Mouse (Mus musculus): ENCODE measurements around the gene Ccdc51. TPM values are rescaled to one million over a fixed set of nuclear protein-coding genes. Genes with fewer than 3 reads are reported as not detected.
"Not testable (repeated sequence)": the region's sequence is repeated elsewhere in the genome, so short reads cannot be mapped to it uniquely, and the experiment has no call there.

Gene Ccdc51
- polyA plus RNA-seq, 1 experiment: 12.4 TPM

DNA sequence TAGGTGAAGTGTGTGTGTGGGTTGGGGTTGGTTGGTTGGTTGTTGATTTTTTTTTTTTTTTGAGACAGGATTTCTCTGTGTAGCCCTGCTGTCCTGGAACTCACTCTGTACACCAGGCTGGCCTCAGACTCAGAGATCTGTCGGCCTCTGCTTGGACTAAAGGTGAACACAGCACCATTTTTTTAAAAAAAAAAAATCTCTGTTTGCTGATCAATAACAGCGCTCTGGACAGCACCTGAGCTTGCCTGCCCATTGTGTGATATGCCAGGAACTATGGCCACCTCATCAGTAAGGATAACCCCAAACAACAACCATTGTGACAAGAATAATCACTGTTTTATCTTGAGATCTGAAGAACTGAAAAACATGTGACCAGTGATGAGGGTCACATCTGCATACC is 42.8 kb downstream of the Ccdc51 start:
- Histone ChIP-seq H3K27me3 (ENCODE audit: control insufficient read depth, insufficient read depth, insufficient read length) (peaks cover 3% of the 10 kb centered on the region), H3K79me2 (ENCODE audit: control insufficient read depth, insufficient read depth) (no peaks in the 10 kb centered on the region), H3K4me3 (ENCODE audit: insufficient read depth, poor library complexity, severe bottlenecking) (no peak overlapping the region), H3ac (ENCODE audit: control insufficient read depth, insufficient read length, low read depth) (no peak overlapping the region), H3K79me3 (ENCODE audit: low read depth) (no peaks in the 10 kb centered on the region), H3K36me3 (ENCODE audit: control insufficient read depth, insufficient read depth) (no peaks in the 10 kb centered on the region)
- no peak for TF ChIP-seq MYOG (IDR thresholded peaks at IDR 0.05; ENCODE audit: control insufficient read depth, extremely low read depth, insufficient read length)
- no peak for TF ChIP-seq MAX (IDR thresholded peaks at IDR 0.05)
- TF ChIP-seq MYOD1 (IDR thresholded peaks at IDR 0.05; ENCODE audit: control insufficient read depth, insufficient read length, low read depth): no peak
- no peak for TF ChIP-seq USF1 (IDR thresholded peaks at IDR 0.05; ENCODE audit: low read depth)
- no peak for TF ChIP-seq CTCF (IDR thresholded peaks at IDR 0.05; ENCODE audit: control insufficient read depth, insufficient read depth, insufficient read length)
- TF ChIP-seq FOSL1 (IDR thresholded peaks at IDR 0.05; ENCODE audit: insufficient read depth, low read length, poor library complexity, severe bottlenecking): no peak
- no peak for TF ChIP-seq CEBPB (IDR thresholded peaks at IDR 0.05; ENCODE audit: low read depth)

DNA sequence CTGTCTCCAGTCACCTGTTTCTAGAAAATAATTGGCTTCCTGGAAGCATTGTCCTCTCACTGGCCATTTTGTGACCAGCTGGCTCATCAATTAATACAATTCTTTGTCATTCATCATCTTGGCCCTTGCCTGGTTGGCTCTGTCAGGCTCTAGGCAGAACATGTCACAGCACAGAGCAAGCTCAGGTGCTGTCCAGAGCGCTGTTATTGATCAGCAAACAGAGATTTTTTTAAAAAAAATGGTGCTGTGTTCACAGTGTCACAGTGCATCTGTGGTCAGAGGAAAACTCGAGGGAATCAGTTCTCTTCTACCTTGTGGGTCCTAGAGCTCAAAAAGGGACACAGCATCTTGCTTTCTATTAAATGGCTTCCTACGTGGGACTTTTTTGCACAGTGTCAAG is 43.2 kb downstream of the Ccdc51 start:
- Histone ChIP-seq H3K4me3 (ENCODE audit: insufficient read depth, poor library complexity, severe bottlenecking) (no peak overlapping the region), H3K27me3 (ENCODE audit: control insufficient read depth, insufficient read depth, insufficient read length) (peaks cover 3% of the 10 kb centered on the region), H3ac (ENCODE audit: control insufficient read depth, insufficient read length, low read depth) (no peak overlapping the region), H3K79me3 (ENCODE audit: low read depth) (no peaks in the 10 kb centered on the region), H3K36me3 (ENCODE audit: control insufficient read depth, insufficient read depth) (no peaks in the 10 kb centered on the region), H3K79me2 (ENCODE audit: control insufficient read depth, insufficient read depth) (no peaks in the 10 kb centered on the region)
- TF ChIP-seq MAX (IDR thresholded peaks at IDR 0.05) (no peak), MYOD1 (IDR thresholded peaks at IDR 0.05; ENCODE audit: control insufficient read depth, insufficient read length, low read depth) (no peak), FOSL1 (IDR thresholded peaks at IDR 0.05; ENCODE audit: insufficient read depth, low read length, poor library complexity, severe bottlenecking) (no peak), CEBPB (IDR thresholded peaks at IDR 0.05; ENCODE audit: low read depth) (no peak), MYOG (IDR thresholded peaks at IDR 0.05; ENCODE audit: control insufficient read depth, extremely low read depth, insufficient read length) (no peak), USF1 (IDR thresholded peaks at IDR 0.05; ENCODE audit: low read depth) (no peak), CTCF (IDR thresholded peaks at IDR 0.05; ENCODE audit: control insufficient read depth, insufficient read depth, insufficient read length) (no peak)

DNA sequence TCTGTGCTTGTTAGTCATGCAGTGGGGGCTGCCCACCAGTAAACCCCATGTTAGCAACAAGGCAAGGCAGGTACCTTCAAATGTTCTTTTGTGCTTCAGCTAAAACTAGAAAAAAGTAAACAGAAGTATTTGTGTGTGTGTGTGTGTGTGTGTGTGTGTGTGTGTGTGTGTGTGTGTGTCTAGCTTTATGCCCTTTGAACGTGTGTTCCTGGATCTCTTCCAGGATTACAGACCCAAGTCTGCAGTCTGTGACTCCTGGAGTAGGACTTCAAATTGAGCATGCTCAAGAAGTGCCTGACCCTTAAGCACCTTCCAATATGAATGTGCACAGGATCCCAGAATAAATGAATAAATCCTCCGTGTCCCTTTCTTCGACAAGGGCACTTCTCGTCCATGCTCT is 44.8 kb downstream of the Ccdc51 start:
- Histone ChIP-seq H3K4me3 (ENCODE audit: insufficient read depth, poor library complexity, severe bottlenecking) (no peak overlapping the region), H3K36me3 (ENCODE audit: control insufficient read depth, insufficient read depth) (no peaks in the 10 kb centered on the region), H3ac (ENCODE audit: control insufficient read depth, insufficient read length, low read depth) (no peak overlapping the region), H3K79me2 (ENCODE audit: control insufficient read depth, insufficient read depth) (no peaks in the 10 kb centered on the region), H3K27me3 (ENCODE audit: control insufficient read depth, insufficient read depth, insufficient read length) (peaks cover 6% of the 10 kb centered on the region), H3K79me3 (ENCODE audit: low read depth) (no peaks in the 10 kb centered on the region)
- TF ChIP-seq FOSL1 (IDR thresholded peaks at IDR 0.05; ENCODE audit: insufficient read depth, low read length, poor library complexity, severe bottlenecking): no peak
- TF ChIP-seq MYOG (IDR thresholded peaks at IDR 0.05; ENCODE audit: control insufficient read depth, extremely low read depth, insufficient read length): no peak
- no peak for TF ChIP-seq CTCF (IDR thresholded peaks at IDR 0.05; ENCODE audit: control insufficient read depth, insufficient read depth, insufficient read length)
- TF ChIP-seq USF1 (IDR thresholded peaks at IDR 0.05; ENCODE audit: low read depth): no peak
- TF ChIP-seq MYOD1 (IDR thresholded peaks at IDR 0.05; ENCODE audit: control insufficient read depth, insufficient read length, low read depth): no peak
- TF ChIP-seq MAX (IDR thresholded peaks at IDR 0.05): no peak
- TF ChIP-seq CEBPB (IDR thresholded peaks at IDR 0.05; ENCODE audit: low read depth): no peak

DNA sequence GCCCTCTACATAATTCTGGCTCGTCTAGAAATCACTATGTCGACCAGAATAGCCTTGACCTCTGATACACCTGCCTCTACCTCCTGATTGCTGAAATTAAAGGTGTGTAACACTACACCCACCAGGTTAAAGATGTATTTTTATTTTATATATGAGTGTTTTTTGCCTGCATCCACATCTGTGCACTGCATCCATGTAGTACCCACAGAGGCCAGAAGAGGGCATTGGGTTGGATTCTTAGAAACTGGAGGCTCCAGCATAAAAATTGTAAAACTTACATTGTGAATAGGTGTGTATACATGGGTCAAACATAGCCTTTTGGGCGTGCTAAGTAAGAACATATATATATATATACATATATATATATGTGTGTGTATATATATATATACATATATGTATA is 45.9 kb downstream of the Ccdc51 start:
- Histone ChIP-seq H3K79me2 (ENCODE audit: control insufficient read depth, insufficient read depth) (no peaks in the 10 kb centered on the region), H3K79me3 (ENCODE audit: low read depth) (no peaks in the 10 kb centered on the region), H3K27me3 (ENCODE audit: control insufficient read depth, insufficient read depth, insufficient read length) (peaks cover 6% of the 10 kb centered on the region), H3ac (ENCODE audit: control insufficient read depth, insufficient read length, low read depth) (no peak overlapping the region), H3K36me3 (ENCODE audit: control insufficient read depth, insufficient read depth) (no peaks in the 10 kb centered on the region), H3K4me3 (ENCODE audit: insufficient read depth, poor library complexity, severe bottlenecking) (no peak overlapping the region)
- TF ChIP-seq USF1 (IDR thresholded peaks at IDR 0.05; ENCODE audit: low read depth) (no peak), CTCF (IDR thresholded peaks at IDR 0.05; ENCODE audit: control insufficient read depth, insufficient read depth, insufficient read length) (no peak), CEBPB (IDR thresholded peaks at IDR 0.05; ENCODE audit: low read depth) (no peak), MYOD1 (IDR thresholded peaks at IDR 0.05; ENCODE audit: control insufficient read depth, insufficient read length, low read depth) (no peak), MYOG (IDR thresholded peaks at IDR 0.05; ENCODE audit: control insufficient read depth, extremely low read depth, insufficient read length) (no peak), MAX (IDR thresholded peaks at IDR 0.05) (no peak), FOSL1 (IDR thresholded peaks at IDR 0.05; ENCODE audit: insufficient read depth, low read length, poor library complexity, severe bottlenecking) (no peak)

DNA sequence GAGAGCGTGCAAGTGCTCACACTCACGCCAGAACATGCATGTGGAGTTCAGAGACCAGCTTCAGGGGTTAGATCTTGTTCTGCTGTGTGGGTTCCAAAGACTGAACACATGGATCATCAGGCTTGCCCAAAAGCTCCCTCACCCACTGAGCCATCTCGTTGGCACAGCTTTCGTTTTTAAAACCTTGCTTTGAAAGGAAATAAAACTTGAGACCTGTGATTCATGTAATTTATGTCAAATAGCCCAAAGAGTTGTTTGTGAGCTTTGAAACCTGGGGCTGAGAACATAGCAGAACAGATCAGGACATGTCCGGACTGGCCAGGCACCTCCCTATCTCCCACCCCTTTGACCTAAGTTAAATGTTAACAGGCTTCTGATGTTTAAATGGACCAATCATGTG is 47.8 kb downstream of the Ccdc51 start:
- Histone ChIP-seq H3ac (ENCODE audit: control insufficient read depth, insufficient read length, low read depth) (no peak overlapping the region), H3K79me3 (ENCODE audit: low read depth) (no peaks in the 10 kb centered on the region), H3K79me2 (ENCODE audit: control insufficient read depth, insufficient read depth) (no peaks in the 10 kb centered on the region), H3K4me3 (ENCODE audit: insufficient read depth, poor library complexity, severe bottlenecking) (no peak overlapping the region), H3K27me3 (ENCODE audit: control insufficient read depth, insufficient read depth, insufficient read length) (peaks cover 6% of the 10 kb centered on the region), H3K36me3 (ENCODE audit: control insufficient read depth, insufficient read depth) (no peaks in the 10 kb centered on the region)
- TF ChIP-seq CTCF (IDR thresholded peaks at IDR 0.05; ENCODE audit: control insufficient read depth, insufficient read depth, insufficient read length) (no peak), USF1 (IDR thresholded peaks at IDR 0.05; ENCODE audit: low read depth) (no peak), FOSL1 (IDR thresholded peaks at IDR 0.05; ENCODE audit: insufficient read depth, low read length, poor library complexity, severe bottlenecking) (no peak), MAX (IDR thresholded peaks at IDR 0.05) (no peak), CEBPB (IDR thresholded peaks at IDR 0.05; ENCODE audit: low read depth) (no peak), MYOG (IDR thresholded peaks at IDR 0.05; ENCODE audit: control insufficient read depth, extremely low read depth, insufficient read length) (no peak), MYOD1 (IDR thresholded peaks at IDR 0.05; ENCODE audit: control insufficient read depth, insufficient read length, low read depth) (no peak)

DNA sequence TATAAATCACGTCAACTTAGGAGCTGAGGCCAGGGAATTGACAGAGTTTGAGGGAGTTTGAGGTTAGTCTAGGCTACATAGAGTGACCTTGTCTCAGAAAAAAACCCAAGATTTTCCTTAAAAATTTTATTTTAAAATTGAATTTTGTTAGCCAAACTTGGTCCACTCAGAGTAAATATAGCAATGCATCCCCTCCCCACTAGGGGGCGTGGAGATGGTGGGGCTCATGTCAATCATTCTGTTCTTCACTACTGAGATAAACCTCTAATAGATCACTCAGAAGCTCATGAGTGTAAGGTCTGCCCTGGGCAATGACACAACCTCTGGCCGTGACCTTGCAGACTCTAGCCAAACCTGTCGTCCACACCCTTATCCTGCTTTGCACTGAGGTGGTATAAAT is 58.1 kb downstream of the Ccdc51 start:
- not testable (repeated sequence) for H3K79me2 ChIP-seq (ENCODE audit: control insufficient read depth, insufficient read depth); H3K27me3 ChIP-seq (ENCODE audit: control insufficient read depth, insufficient read depth, insufficient read length); H3ac ChIP-seq (ENCODE audit: control insufficient read depth, insufficient read length, low read depth); H3K4me3 ChIP-seq (ENCODE audit: insufficient read depth, poor library complexity, severe bottlenecking); H3K36me3 ChIP-seq (ENCODE audit: control insufficient read depth, insufficient read depth); H3K79me3 ChIP-seq (ENCODE audit: low read depth)

Other genes starting within 250 kb of the Ccdc51 start
- 4.3 TPM for gene Slc26a6, start 229.2 kb upstream of the Ccdc51 start, polyA plus RNA-seq (2012; fragmentation: generic; extraction: Trizol)
- not detected for gene Tmem89, start 167.9 kb upstream of the Ccdc51 start, polyA plus RNA-seq (2012; fragmentation: generic; extraction: Trizol)
- gene Uqcrc1, start 145.9 kb upstream of the Ccdc51 start, polyA plus RNA-seq (2012; fragmentation: generic; extraction: Trizol): 382 TPM
- 10.1 TPM for gene Col7a1, start 128.9 kb upstream of the Ccdc51 start, polyA plus RNA-seq (2012; fragmentation: generic; extraction: Trizol)
- 0.56 TPM for gene Ucn2, start 96.5 kb upstream of the Ccdc51 start, polyA plus RNA-seq (2012; fragmentation: generic; extraction: Trizol)
- gene Pfkfb4, start 90.7 kb upstream of the Ccdc51 start, polyA plus RNA-seq (2012; fragmentation: generic; extraction: Trizol): 6.7 TPM
- gene Shisa5, start 43.9 kb upstream of the Ccdc51 start, polyA plus RNA-seq (2012; fragmentation: generic; extraction: Trizol): 86.4 TPM
- gene Trex1, start 22.8 kb upstream of the Ccdc51 start, polyA plus RNA-seq (2012; fragmentation: generic; extraction: Trizol): 12.7 TPM
- gene Atrip, start 8.4 kb upstream of the Ccdc51 start, polyA plus RNA-seq (2012; fragmentation: generic; extraction: Trizol): 11.4 TPM
- gene Tma7, start 94 bp downstream of the Ccdc51 start, polyA plus RNA-seq (2012; fragmentation: generic; extraction: Trizol): 294 TPM
- 9.1 TPM for gene Plxnb1, start 12.9 kb downstream of the Ccdc51 start, polyA plus RNA-seq (2012; fragmentation: generic; extraction: Trizol)
- gene Fbxw21, start 79.5 kb downstream of the Ccdc51 start, polyA plus RNA-seq (2012; fragmentation: generic; extraction: Trizol): not detected
- not detected for gene Fbxw13, start 113.5 kb downstream of the Ccdc51 start, polyA plus RNA-seq (2012; fragmentation: generic; extraction: Trizol)
- gene Fbxw20, start 152.3 kb downstream of the Ccdc51 start, polyA plus RNA-seq (2012; fragmentation: generic; extraction: Trizol): not detected
- not detected for gene Fbxw14, start 205.2 kb downstream of the Ccdc51 start, polyA plus RNA-seq (2012; fragmentation: generic; extraction: Trizol)